26 mouse cellular contexts compared by ENCODE assay signal in genomic region chr1:193476805-193477204, GRCm38 (mm10).
DNase-seq lines count a peak whose midpoint lies in the region; ATAC-seq lines count a peak whose summit lies in the region.
"Had no signal": no experiment of that assay in that cellular context is flagged by ENCODE, and none has a peak within 500 bp of the region (broad histone marks: within the 10 kb centered on the region; RNA-seq: fewer than 3 reads in every experiment).

No protein-coding gene starts in this region.

- no peak overlapping the region for H3K27ac ChIP-seq in embryonic facial prominence, embryonic 11.5 days (replicated peaks; ENCODE audit: low read depth, low read length)
- no peak overlapping the region for H3K27ac ChIP-seq in embryonic facial prominence, embryonic 10.5 days (replicated peaks)
- no peak overlapping the region for H3K27ac ChIP-seq in embryonic facial prominence, embryonic 14.5 days (replicated peaks; ENCODE audit: low read depth, low read length)
- H3K27ac ChIP-seq in limb, embryonic 13.5 days, result no peak overlapping the region
- no peak overlapping the region for H3K27ac ChIP-seq in heart, embryonic 11.5 days (ENCODE audit: low read depth, low read length)
- no peak overlapping the region for H3K27ac ChIP-seq in hindbrain, embryonic 12.5 days
- H3K27ac ChIP-seq: embryonic facial prominence, embryonic 12.5 days; embryonic facial prominence, embryonic 15.5 days; forebrain, embryonic 10.5 days; forebrain, embryonic 12.5 days had no signal

- peak; percentile 34 for DNase-seq in embryonic facial prominence, embryonic 11.5 days (ENCODE audit: low spot score)
- DNase-seq in embryonic facial prominence, embryonic 10.5 days (ENCODE audit: low spot score), result no peak
- DNase-seq in embryonic facial prominence, embryonic 14.5 days (ENCODE audit: low spot score), result peak; percentile 29
- DNase-seq: adrenal gland, adult 8-10 months; adrenal gland, postnatal 14 days; adrenal gland, postnatal 36 days; B cell, adult 2 months; cerebellum, adult 11-12 months; cerebellum, adult 2 months; cerebellum, adult 9-10 months; cerebellum, postnatal 10 days; cerebellum, postnatal 25 days had no signal

- H3K9me3 ChIP-seq in embryonic facial prominence, embryonic 11.5 days (replicated peaks; ENCODE audit: control insufficient read depth, low read length), result no peaks in the 10 kb centered on the region
- no peaks in the 10 kb centered on the region for H3K9me3 ChIP-seq in embryonic facial prominence, embryonic 10.5 days
- no peaks in the 10 kb centered on the region for H3K9me3 ChIP-seq in embryonic facial prominence, embryonic 14.5 days (ENCODE audit: control insufficient read depth, low read length)
- no peaks in the 10 kb centered on the region for H3K9me3 ChIP-seq in limb, embryonic 13.5 days
- no peaks in the 10 kb centered on the region for H3K9me3 ChIP-seq in heart, embryonic 11.5 days (replicated peaks; ENCODE audit: control insufficient read depth, low read length)
- H3K9me3 ChIP-seq in hindbrain, embryonic 12.5 days (replicated peaks), result no peaks in the 10 kb centered on the region
- H3K9me3 ChIP-seq: embryonic facial prominence, embryonic 12.5 days; embryonic facial prominence, embryonic 15.5 days; forebrain, embryonic 10.5 days; forebrain, embryonic 12.5 days; G1E had no signal

- H3K36me3 ChIP-seq in embryonic facial prominence, embryonic 11.5 days (replicated peaks; ENCODE audit: control insufficient read depth, insufficient read depth, low read depth, low read length), result no peaks in the 10 kb centered on the region
- no peaks in the 10 kb centered on the region for H3K36me3 ChIP-seq in embryonic facial prominence, embryonic 10.5 days (replicated peaks)
- H3K36me3 ChIP-seq in embryonic facial prominence, embryonic 14.5 days (ENCODE audit: control insufficient read depth, insufficient read depth, low read length), result no peaks in the 10 kb centered on the region
- no peaks in the 10 kb centered on the region for H3K36me3 ChIP-seq in limb, embryonic 13.5 days
- H3K36me3 ChIP-seq in heart, embryonic 11.5 days (ENCODE audit: control insufficient read depth, insufficient read depth, low read length), result no peaks in the 10 kb centered on the region
- no peaks in the 10 kb centered on the region for H3K36me3 ChIP-seq in hindbrain, embryonic 12.5 days
- H3K36me3 ChIP-seq: embryonic facial prominence, embryonic 12.5 days; embryonic facial prominence, embryonic 15.5 days; forebrain, embryonic 10.5 days; forebrain, embryonic 12.5 days; G1E had no signal

- no peaks in the 10 kb centered on the region for H3K4me1 ChIP-seq in embryonic facial prominence, embryonic 11.5 days (ENCODE audit: control insufficient read depth, insufficient read depth, low read length)
- H3K4me1 ChIP-seq in embryonic facial prominence, embryonic 10.5 days, result peaks cover 9% of the 10 kb centered on the region
- H3K4me1 ChIP-seq in embryonic facial prominence, embryonic 14.5 days (ENCODE audit: control insufficient read depth, insufficient read depth, low read length), result no peaks in the 10 kb centered on the region
- peaks cover 16% of the 10 kb centered on the region; the same call in 1 of the 2 replicates for H3K4me1 ChIP-seq in limb, embryonic 13.5 days
- no peaks in the 10 kb centered on the region for H3K4me1 ChIP-seq in heart, embryonic 11.5 days (ENCODE audit: control insufficient read depth, insufficient read depth, low read length)
- H3K4me1 ChIP-seq in hindbrain, embryonic 12.5 days, result no peaks in the 10 kb centered on the region
- H3K4me1 ChIP-seq: embryonic facial prominence, embryonic 12.5 days; embryonic facial prominence, embryonic 15.5 days; forebrain, embryonic 12.5 days had no signal

- H3K4me2 ChIP-seq in embryonic facial prominence, embryonic 11.5 days (ENCODE audit: low read depth, low read length), result no peak overlapping the region
- no peak overlapping the region for H3K4me2 ChIP-seq in embryonic facial prominence, embryonic 14.5 days (ENCODE audit: low read depth, low read length)
- no peak overlapping the region for H3K4me2 ChIP-seq in limb, embryonic 13.5 days (replicated peaks)
- H3K4me2 ChIP-seq in heart, embryonic 11.5 days, result no peak overlapping the region
- H3K4me2 ChIP-seq in hindbrain, embryonic 12.5 days (replicated peaks), result no peak overlapping the region
- H3K4me2 ChIP-seq: embryonic facial prominence, embryonic 12.5 days; embryonic facial prominence, embryonic 15.5 days; forebrain, embryonic 12.5 days had no signal

- H3K4me3 ChIP-seq in embryonic facial prominence, embryonic 11.5 days (ENCODE audit: low read depth, low read length), result no peak overlapping the region
- H3K4me3 ChIP-seq in embryonic facial prominence, embryonic 10.5 days, result no peak overlapping the region
- H3K4me3 ChIP-seq in embryonic facial prominence, embryonic 14.5 days (ENCODE audit: low read depth, low read length), result no peak overlapping the region
- no peak overlapping the region for H3K4me3 ChIP-seq in limb, embryonic 13.5 days
- no peak overlapping the region for H3K4me3 ChIP-seq in heart, embryonic 11.5 days (ENCODE audit: low read depth, low read length)
- H3K4me3 ChIP-seq in hindbrain, embryonic 12.5 days, result no peak overlapping the region
- H3K4me3 ChIP-seq: embryonic facial prominence, embryonic 12.5 days; embryonic facial prominence, embryonic 15.5 days; erythroblast, embryonic 14.5 days; forebrain, embryonic 10.5 days; forebrain, embryonic 12.5 days had no signal

- H3K9ac ChIP-seq in embryonic facial prominence, embryonic 11.5 days (replicated peaks; ENCODE audit: low read length), result no peak overlapping the region
- no peak overlapping the region for H3K9ac ChIP-seq in embryonic facial prominence, embryonic 14.5 days (ENCODE audit: low read depth, low read length)
- no peak overlapping the region for H3K9ac ChIP-seq in limb, embryonic 13.5 days
- no peak overlapping the region for H3K9ac ChIP-seq in heart, embryonic 11.5 days (ENCODE audit: low read depth, low read length)
- no peak overlapping the region for H3K9ac ChIP-seq in hindbrain, embryonic 12.5 days
- H3K9ac ChIP-seq: embryonic facial prominence, embryonic 12.5 days; embryonic facial prominence, embryonic 15.5 days; forebrain, embryonic 12.5 days had no signal

- ATAC-seq in embryonic facial prominence, embryonic 11.5 days (replicated peaks; ENCODE audit: insufficient number of reproducible peaks, low FRiP score, low TSS enrichment, low read depth), result no peak
- no peak for ATAC-seq in embryonic facial prominence, embryonic 14.5 days (ENCODE audit: low read depth)
- ATAC-seq in limb, embryonic 13.5 days (ENCODE audit: low FRiP score, low read depth), result peak; percentile 36; the same call in 1 of the 2 replicates
- ATAC-seq in heart, embryonic 11.5 days (replicated peaks; ENCODE audit: insufficient number of reproducible peaks, low FRiP score, low TSS enrichment), result no peak
- ATAC-seq in hindbrain, embryonic 12.5 days (ENCODE audit: low FRiP score), result no peak
- ATAC-seq: activated CD4-positive, CD25-positive, alpha-beta regulatory T cell, adult 4 months; CD4-positive, CD25-positive, alpha-beta regulatory T cell, adult 4 months; forebrain, embryonic 14.5 days; forebrain, embryonic 16.5 days; Patski had no signal

- 59% methylated on average over 7 of the region's 7 CpGs for WGBS in embryonic facial prominence, embryonic 11.5 days
- 73% methylated on average over 7 of the region's 7 CpGs for WGBS in embryonic facial prominence, embryonic 10.5 days
- WGBS in embryonic facial prominence, embryonic 14.5 days, result 59% methylated on average over 7 of the region's 7 CpGs
- 56% methylated on average over 7 of the region's 7 CpGs for WGBS in limb, embryonic 13.5 days
- 84% methylated on average over 7 of the region's 7 CpGs for WGBS in heart, embryonic 11.5 days (ENCODE audit: insufficient replicate concordance)
- WGBS in hindbrain, embryonic 12.5 days, result 66% methylated on average over 7 of the region's 7 CpGs

- H3K27me3 ChIP-seq in embryonic facial prominence, embryonic 11.5 days (ENCODE audit: control insufficient read depth, insufficient read depth, low read length), result no peaks in the 10 kb centered on the region
- H3K27me3 ChIP-seq in embryonic facial prominence, embryonic 10.5 days (replicated peaks; ENCODE audit: low read depth, poor library complexity, severe bottlenecking), result no peaks in the 10 kb centered on the region
- no peaks in the 10 kb centered on the region for H3K27me3 ChIP-seq in embryonic facial prominence, embryonic 14.5 days (replicated peaks; ENCODE audit: control insufficient read depth, insufficient read depth, low read length)
- H3K27me3 ChIP-seq in limb, embryonic 13.5 days, result no peaks in the 10 kb centered on the region
- H3K27me3 ChIP-seq in heart, embryonic 11.5 days (ENCODE audit: control insufficient read depth, insufficient read depth, low read length), result no peaks in the 10 kb centered on the region
- H3K27me3 ChIP-seq in hindbrain, embryonic 12.5 days, result no peaks in the 10 kb centered on the region
- H3K27me3 ChIP-seq: embryonic facial prominence, embryonic 12.5 days; embryonic facial prominence, embryonic 15.5 days; forebrain, embryonic 12.5 days had no signal
